Mouse (Mus musculus) lung, postnatal 0 days (tissue): Measurements from ENCODE around the gene Gpc6. TPM values are rescaled to one million over a fixed set of nuclear protein-coding genes. Genes with fewer than 3 reads are reported as not detected.

Source experiments
- ATAC-seq: fragments of 200-750 bp; cut with Nextera tagmentation; 2 replicates; pipeline ENCODE4 v1.8.0; 2017; ENCODE audit warnings: moderate library complexity
- DNase-seq: peaks from one replicate; pipeline ENCODE4 v3.0.0-alpha.2; 2016; ENCODE audit warnings: low spot score
- H3K27ac ChIP-seq: fragments of 300-500 bp; sonication (generic); 2 replicates; pipeline ENCODE4 v1.5.1; 2014; ENCODE audit warnings: antibody characterized with exemption, mild to moderate bottlenecking, low read length, mixed read lengths
- H3K27me3 ChIP-seq: fragments of 300-500 bp; sonication (generic); replicated peaks from 2 replicates; pipeline ENCODE4 v1.6.1; 2014; ENCODE audit warnings: low read length, mixed read lengths; ENCODE audit not compliant: insufficient read depth
- H3K36me3 ChIP-seq: fragments of 300-500 bp; sonication (generic); 2 replicates; pipeline ENCODE4 v1.6.1; 2014; ENCODE audit warnings: low read length, mixed read lengths; ENCODE audit not compliant: insufficient read depth
- H3K4me1 ChIP-seq: fragments of 300-500 bp; sonication (generic); 2 replicates; pipeline ENCODE4 v1.6.1; 2014; ENCODE audit warnings: antibody characterized with exemption, low read depth, low read length, mixed read lengths; ENCODE audit not compliant: insufficient read depth
- H3K4me2 ChIP-seq: fragments of 300-500 bp; sonication (generic); replicated peaks from 2 replicates; pipeline ENCODE4 v1.6.1; 2014; ENCODE audit warnings: low read depth, mild to moderate bottlenecking, low read length, moderate library complexity, mixed read lengths
- H3K4me3 ChIP-seq: fragments of 300-500 bp; sonication (generic); 2 replicates; pipeline ENCODE4 v1.5.1; 2014; ENCODE audit warnings: low read depth, low read length
- H3K9ac ChIP-seq: fragments of 300-500 bp; sonication (generic); replicated peaks from 2 replicates; pipeline ENCODE4 v1.6.1; 2014; ENCODE audit warnings: low read depth, mild to moderate bottlenecking
- H3K9me3 ChIP-seq: fragments of 300-500 bp; sonication (generic); 2 replicates; pipeline ENCODE4 v1.6.1; 2016; ENCODE audit warnings: low read length, mixed read lengths
- CTCF ChIP-seq: IDR thresholded peaks from 2 replicates; pipeline ENCODE4 v1.5.1; 2016; ENCODE audit warnings: antibody characterized with exemption, mild to moderate bottlenecking
- EP300 ChIP-seq: IDR thresholded peaks from 2 replicates; pipeline ENCODE4 v1.6.1; 2016; ENCODE audit warnings: antibody characterized with exemption, mild to moderate bottlenecking, control low read depth
- WGBS: fragments of 180-500 bp; shearing (Covaris S2); extraction: QIAGEN DNeasy Blood & Tissue Kit; methylation state at CpG from one replicate; pipeline ENCODE4 v1.1.7; 2014; 5-methylcytosine and 5-hydroxymethylcytosine counted together
- polyA plus RNA-seq: library from polyadenylated mRNA; unstranded; fragments of >200 nt; fragmentation: Nextera tagmentation; extraction: Ambion mirVana; gene quantifications from 2 replicates; pipeline ENCODE4 v1.2.1, GENCODE M21; 2015

Gpc6 gene
- polyA plus RNA-seq, 1 experiment from 2014 or later: 3.1 TPM

GRCm38 (mm10) chr14:117495118-117495517 is 570.0 kb downstream of the Gpc6 start:
- H3K4me2 ChIP-seq: no peak overlapping the region
- H3K27me3 ChIP-seq: no peaks in the 10 kb centered on the region
- H3K4me3 ChIP-seq: no peak overlapping the region
- peaks cover 6% of the 10 kb centered on the region; the same call in 1 of the 2 replicates for H3K4me1 ChIP-seq
- DNase-seq (no peak), ATAC-seq (no peak)
- H3K9me3 ChIP-seq: no peaks in the 10 kb centered on the region
- H3K36me3 ChIP-seq: no peaks in the 10 kb centered on the region
- WGBS: 65% methylated on average over 3 of the region's 3 CpGs
- H3K9ac ChIP-seq: no peak overlapping the region
- no peak overlapping the region for H3K27ac ChIP-seq
- TF ChIP-seq EP300: no peak
- no peak for TF ChIP-seq CTCF

GRCm38 (mm10) chr14:117498785-117499184 is 573.7 kb downstream of the Gpc6 start:
- DNase-seq (no peak), ATAC-seq (no peak)
- Histone ChIP-seq H3K27ac (no peak overlapping the region), H3K4me1 (peaks cover 6% of the 10 kb centered on the region; the same call in 1 of the 2 replicates), H3K4me3 (no peak overlapping the region), H3K4me2 (no peak overlapping the region), H3K9me3 (no peaks in the 10 kb centered on the region), H3K27me3 (no peaks in the 10 kb centered on the region), H3K9ac (no peak overlapping the region), H3K36me3 (no peaks in the 10 kb centered on the region)
- no peak for TF ChIP-seq CTCF
- TF ChIP-seq EP300: no peak
- 79% methylated on average over 6 of the region's 6 CpGs for WGBS

- WGBS: 67% methylated on average over 4 of the region's 4 CpGs
Observed at GRCm38 (mm10) chr14:117499354-117499753, 574.2 kb downstream of the Gpc6 start.

GRCm38 (mm10) chr14:117514829-117515228 is 589.7 kb downstream of the Gpc6 start:
- H3K9me3 ChIP-seq: no peaks in the 10 kb centered on the region
- no peak overlapping the region for H3K27ac ChIP-seq
- TF ChIP-seq CTCF (no peak), EP300 (no peak)
- no peaks in the 10 kb centered on the region for H3K36me3 ChIP-seq
- no peak overlapping the region for H3K9ac ChIP-seq
- DNase-seq: no peak
- H3K4me3 ChIP-seq: no peak overlapping the region
- H3K27me3 ChIP-seq: no peaks in the 10 kb centered on the region
- no peak for ATAC-seq
- H3K4me2 ChIP-seq: no peak overlapping the region
- H3K4me1 ChIP-seq: no peaks in the 10 kb centered on the region
- 41% methylated on average over 2 of the region's 2 CpGs for WGBS

More at GRCm38 (mm10) chr14:117499354-117499753, 574.2 kb downstream of the Gpc6 start:
- Histone ChIP-seq H3K36me3 (no peaks in the 10 kb centered on the region), H3K4me3 (no peak overlapping the region), H3K27me3 (no peaks in the 10 kb centered on the region), H3K9me3 (no peaks in the 10 kb centered on the region), H3K4me1 (peaks cover 6% of the 10 kb centered on the region; the same call in 1 of the 2 replicates), H3K9ac (no peak overlapping the region), H3K27ac (no peak overlapping the region), H3K4me2 (no peak overlapping the region)
- ATAC-seq (no peak), DNase-seq (no peak)
- TF ChIP-seq EP300 (no peak), CTCF (no peak)

- H3K9ac ChIP-seq: no peak overlapping the region
- H3K27me3 ChIP-seq: no peaks in the 10 kb centered on the region
- TF ChIP-seq CTCF (no peak), EP300 (no peak)
- H3K4me3 ChIP-seq: no peak overlapping the region
- DNase-seq (no peak), ATAC-seq (no peak)
- H3K36me3 ChIP-seq: no peaks in the 10 kb centered on the region
- H3K4me2 ChIP-seq: no peak overlapping the region
- 46% methylated on average over 8 of the region's 8 CpGs for WGBS
- H3K27ac ChIP-seq: no peak overlapping the region
- no peaks in the 10 kb centered on the region for H3K4me1 ChIP-seq
- no peaks in the 10 kb centered on the region for H3K9me3 ChIP-seq
Observed at GRCm38 (mm10) chr14:117519574-117519973, 594.5 kb downstream of the Gpc6 start.

GRCm38 (mm10) chr14:117520706-117521105 is 595.6 kb downstream of the Gpc6 start:
- H3K4me1 ChIP-seq: no peaks in the 10 kb centered on the region
- TF ChIP-seq EP300: no peak
- no peak for TF ChIP-seq CTCF
- no peak overlapping the region for H3K9ac ChIP-seq
- H3K4me2 ChIP-seq: no peak overlapping the region
- H3K4me3 ChIP-seq: no peak overlapping the region
- H3K36me3 ChIP-seq: no peaks in the 10 kb centered on the region
- DNase-seq: no peak
- H3K27ac ChIP-seq: no peak overlapping the region
- WGBS: 86% methylated on average over 2 of the region's 2 CpGs
- H3K9me3 ChIP-seq: no peaks in the 10 kb centered on the region
- no peaks in the 10 kb centered on the region for H3K27me3 ChIP-seq
- no peak for ATAC-seq

- Histone ChIP-seq H3K4me2 (no peak overlapping the region), H3K36me3 (no peaks in the 10 kb centered on the region), H3K9ac (no peak overlapping the region), H3K9me3 (no peaks in the 10 kb centered on the region), H3K4me3 (no peak overlapping the region), H3K27ac (no peak overlapping the region), H3K4me1 (no peaks in the 10 kb centered on the region), H3K27me3 (no peaks in the 10 kb centered on the region)
- DNase-seq (no peak), ATAC-seq (no peak)
- TF ChIP-seq EP300: no peak
- no peak for TF ChIP-seq CTCF
- 74% methylated on average over 6 of the region's 6 CpGs for WGBS
Observed at GRCm38 (mm10) chr14:117525133-117525532, 600.0 kb downstream of the Gpc6 start.
